Mouse (Mus musculus) heart, postnatal 14 days (tissue): ENCODE results near the gene Cxadr. TPM values are rescaled to one million over a fixed set of nuclear protein-coding genes. Genes with fewer than 3 reads are reported as not detected.
A peak's percentile ranks its signal among the peaks of the same experiment; 100 is the strongest.
"Not testable (repeated sequence)": the region's sequence is repeated elsewhere in the genome, so short reads cannot be mapped to it uniquely, and the experiment has no call there.

Experiments used
- DNase-seq, 2 experiments: peaks; one replicate each; pipeline ENCODE4 v3.0.0; 2021 to 2022
- intact Hi-C: fragments of 180-260 bp; cut with DNase I; formaldehyde crosslinking; loops from one replicate; pipeline ENCODE4 v1.15.1; 2025
- total RNA-seq, 2 experiments: library from RNA; stranded (reverse); gene quantifications; 2 replicates each; pipeline ENCODE4 v1.2.3; 2021

Gene Cxadr
- total RNA-seq, 2 experiments from 2014 or later: 47.7 to 50.7 TPM

- DNase-seq: no peak
- intact Hi-C loops: loop anchor here (1.0 kb wide), 1 partner anchor 149 kb away; no protein-coding TSS in a partner anchor
These were observed 45.5 kb downstream of the Cxadr start for GRCm38 (mm10) chr16:78346662-78347327.

GRCm38 (mm10) chr16:78347328-78347926 lies 46.1 kb downstream of the Cxadr start:
- no peak for DNase-seq
- intact Hi-C loops: no loop called here

GRCm38 (mm10) chr16:78357757-78358156 lies 56.5 kb downstream of the Cxadr start:
- intact Hi-C loops: no loop called here
- no peak for DNase-seq

- intact Hi-C loops: no loop called here
- DNase-seq: no peak
These were observed 60.2 kb downstream of the Cxadr start for GRCm38 (mm10) chr16:78361466-78361865.

- intact Hi-C loops, DNase-seq: not testable (repeated sequence)
These were observed 63.3 kb downstream of the Cxadr start for GRCm38 (mm10) chr16:78364554-78364953.

- intact Hi-C loops: no loop called here
- peak in 1 of 2 experiments; percentile 13 for DNase-seq
These were observed 70.3 kb downstream of the Cxadr start for GRCm38 (mm10) chr16:78371491-78372046.

GRCm38 (mm10) chr16:78372786-78373185 lies 71.5 kb downstream of the Cxadr start:
- intact Hi-C loops: no loop called here
- DNase-seq: no peak

GRCm38 (mm10) chr16:78373743-78374142 lies 72.5 kb downstream of the Cxadr start:
- no peak for DNase-seq
- intact Hi-C loops: no loop called here

GRCm38 (mm10) chr16:78375222-78375621 lies 73.9 kb downstream of the Cxadr start:
- intact Hi-C loops: loop anchor here (5.0 kb wide), 2 partner anchors 52 to 202 kb away; partner anchors contain the start of gene D16Ertd472e

GRCm38 (mm10) chr16:78375821-78376691 lies 74.8 kb downstream of the Cxadr start:
- intact Hi-C loops: loop anchor here (5.0 kb wide), 2 partner anchors 51 to 201 kb away; partner anchors contain the start of gene D16Ertd472e

More at GRCm38 (mm10) chr16:78375222-78375621, 73.9 kb downstream of the Cxadr start:
- peak in 1 of 2 experiments; percentile 12 for DNase-seq

GRCm38 (mm10) chr16:78376745-78377570 lies 75.7 kb downstream of the Cxadr start, which contains the start of gene Btg3:
Gene Btg3, minus strand, starts transcription at chr16:78377192.
- intact Hi-C loops: loop anchor here (5.0 kb wide), 2 partner anchors 50 to 200 kb away; partner anchors contain the start of gene D16Ertd472e
- DNase-seq: peak; percentile 92 to 95

More at GRCm38 (mm10) chr16:78375821-78376691, 74.8 kb downstream of the Cxadr start:
- DNase-seq: peak; percentile 55 to 64

- DNase-seq: no peak
- intact Hi-C loops: loop anchor here (5.0 kb wide), 2 partner anchors 49 to 199 kb away; partner anchors contain the start of gene D16Ertd472e
These were observed 77.2 kb downstream of the Cxadr start for GRCm38 (mm10) chr16:78378493-78378892.

GRCm38 (mm10) chr16:78389122-78389521 lies 87.8 kb downstream of the Cxadr start:
- DNase-seq: no peak
- intact Hi-C loops: no loop called here

GRCm38 (mm10) chr16:78389986-78390385 lies 88.7 kb downstream of the Cxadr start:
- no peak for DNase-seq
- intact Hi-C loops: no loop called here

- DNase-seq: no peak
- intact Hi-C loops: no loop called here
These were observed 90.1 kb downstream of the Cxadr start for GRCm38 (mm10) chr16:78391354-78391753.

GRCm38 (mm10) chr16:78398734-78399133 lies 97.4 kb downstream of the Cxadr start:
- no peak for DNase-seq
- intact Hi-C loops: no loop called here

- intact Hi-C loops: no loop called here
- no peak for DNase-seq
These were observed 98.1 kb downstream of the Cxadr start for GRCm38 (mm10) chr16:78399423-78399822.

- intact Hi-C loops: no loop called here
- no peak for DNase-seq
These were observed 101.0 kb downstream of the Cxadr start for GRCm38 (mm10) chr16:78402316-78402715.

GRCm38 (mm10) chr16:78406657-78407056 lies 105.4 kb downstream of the Cxadr start:
- DNase-seq: no peak
- intact Hi-C loops: no loop called here
